Mouse (Mus musculus) erythroblast, adult 5-6 weeks (primary cell): ENCODE results near the gene Glul. TPM values are rescaled to one million over a fixed set of nuclear protein-coding genes. Genes with fewer than 3 reads are reported as not detected.
"Not testable (repeated sequence)": the region's sequence is repeated elsewhere in the genome, so short reads cannot be mapped to it uniquely, and the experiment has no call there.

Experiments
- ATAC-seq: replicated peaks from 2 replicates; pipeline ENCODE4 v1.8.0; 2016; ENCODE audit warnings: moderate number of reproducible peaks, mild to moderate bottlenecking, moderate TSS enrichment, inconsistent platforms; ENCODE audit not compliant: poor library complexity, low FRiP score, severe bottlenecking
- total RNA-seq, 2 experiments: library from RNA; stranded (forward) in 1 of 2; stranded (reverse) in 1 of 2; fragments of 150-400 nt in 1 of 2; fragments of 200-764, 138-1000 nt in 1 of 2; gene quantifications; 2 replicates each; pipeline versions ENCODE4 v1.2.3 to v1.2.4; 2015 to 2017; ENCODE audit warnings: low replicate concordance in 2 of 2

Glul gene
- total RNA-seq (2015; ENCODE audit: low replicate concordance) (121 and 129 TPM in 2 replicates), total RNA-seq (2017; ENCODE audit: low replicate concordance) (206 and 340 TPM in 2 replicates)

DNA sequence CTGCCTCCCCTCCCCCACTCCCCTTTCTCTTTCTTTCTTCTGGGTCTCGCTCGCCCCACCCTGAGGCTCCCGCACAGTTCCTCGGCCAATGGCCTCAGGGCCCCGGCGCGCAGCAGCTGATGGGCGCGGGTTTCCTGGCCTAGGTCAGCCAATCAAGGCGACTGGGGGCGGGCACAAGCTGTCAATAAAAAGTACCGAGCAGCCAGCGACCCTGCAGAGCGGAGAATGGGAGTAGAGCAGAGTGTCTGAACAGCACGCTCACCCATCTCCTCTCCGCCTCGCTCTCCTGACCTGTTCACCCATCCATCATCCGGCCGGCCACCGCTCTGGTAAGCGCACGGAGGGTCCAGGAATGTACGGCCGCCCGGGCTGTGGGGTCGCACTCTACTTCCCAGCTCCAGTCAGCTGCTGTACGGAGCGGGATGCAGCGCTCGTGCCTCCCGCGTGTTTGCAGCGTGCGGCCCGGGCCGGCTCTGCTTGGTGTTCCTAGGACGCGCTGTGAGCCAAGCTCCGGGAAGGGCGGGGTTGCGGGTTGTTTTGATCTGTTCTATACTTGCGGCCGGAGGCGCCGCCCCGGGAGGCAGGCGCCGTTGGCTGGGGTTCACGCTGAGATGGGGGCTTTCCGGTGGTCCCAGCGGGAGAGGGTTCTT, at the start of gene Glul, which contains the start of gene Teddm2:
Gene Glul, plus strand, starts transcription at position 214 of the 650 bp plus-strand sequence.
Gene Teddm2, minus strand, starts transcription at position 498 of the 650 bp plus-strand sequence.
- ATAC-seq: peak; percentile 87

DNA sequence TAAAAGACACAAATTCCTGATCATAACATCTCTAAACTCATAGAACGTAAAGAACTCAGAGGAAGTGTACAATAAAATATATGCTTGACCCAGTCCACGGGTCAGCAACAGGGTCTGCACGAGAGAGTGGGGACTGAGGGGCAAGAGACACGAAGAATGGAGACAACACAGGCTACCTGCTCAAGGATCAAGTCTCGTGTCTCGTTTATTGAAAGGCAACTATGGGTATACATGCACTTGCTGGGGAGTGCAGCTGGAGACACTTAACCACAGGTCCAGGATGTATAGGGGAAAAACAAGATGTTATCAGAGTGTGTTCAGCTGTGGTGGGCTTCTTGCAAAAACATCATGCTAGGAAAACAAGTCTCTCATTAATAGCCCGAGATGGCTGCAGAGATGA, 47.0 kb upstream of the Glul start:
- not testable (repeated sequence) for ATAC-seq

- ATAC-seq: no peak
Measured at GRCm38 (mm10) chr1:153855946-153856345, 43.8 kb upstream of the Glul start.

DNA sequence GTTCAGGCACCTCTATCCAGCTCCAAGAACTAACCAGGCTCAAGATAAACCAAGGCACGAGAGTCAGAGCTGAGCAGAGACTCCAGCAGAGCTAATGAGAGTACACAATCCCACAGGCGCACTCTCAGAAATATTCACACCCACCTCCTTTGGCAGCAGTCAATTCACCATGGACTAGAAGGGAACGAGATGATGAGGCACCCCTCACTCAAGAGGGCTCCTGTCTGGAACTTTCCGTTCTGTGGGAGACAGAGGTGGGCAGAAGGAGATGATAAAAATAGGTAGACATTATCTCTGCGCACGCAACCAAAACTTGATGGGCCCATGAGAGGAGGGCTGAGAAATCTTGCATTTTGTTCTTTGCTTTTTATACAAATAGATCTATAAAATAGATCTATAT, 25.7 kb upstream of the Glul start, which contains the start of gene Teddm1b:
Gene Teddm1b, plus strand, starts transcription at position 301 of the 400 bp plus-strand sequence.
- no peak for ATAC-seq

DNA sequence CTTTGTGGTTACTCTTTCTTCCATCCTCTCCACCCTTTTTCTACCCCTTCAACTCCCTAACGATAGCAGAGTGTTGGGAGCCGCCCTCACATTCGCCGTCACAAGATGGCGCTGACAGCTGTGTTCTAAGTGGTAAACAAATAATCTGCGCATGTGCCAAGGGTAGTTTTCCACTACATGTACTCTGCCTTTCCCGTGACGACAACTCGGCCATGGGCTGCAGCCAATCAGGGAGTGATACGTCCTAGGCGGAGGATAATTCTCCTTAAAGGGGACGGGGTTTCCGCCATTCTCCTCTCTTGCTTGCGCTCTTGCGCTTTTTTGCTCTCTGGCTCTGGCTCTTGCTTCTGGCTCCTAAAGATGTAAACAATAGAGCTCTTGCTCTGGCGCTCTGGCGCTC, 19.4 kb upstream of the Glul start:
- ATAC-seq: not testable (repeated sequence)

- no peak for ATAC-seq
Measured at GRCm38 (mm10) chr1:153886024-153886633, 13.6 kb upstream of the Glul start.

DNA sequence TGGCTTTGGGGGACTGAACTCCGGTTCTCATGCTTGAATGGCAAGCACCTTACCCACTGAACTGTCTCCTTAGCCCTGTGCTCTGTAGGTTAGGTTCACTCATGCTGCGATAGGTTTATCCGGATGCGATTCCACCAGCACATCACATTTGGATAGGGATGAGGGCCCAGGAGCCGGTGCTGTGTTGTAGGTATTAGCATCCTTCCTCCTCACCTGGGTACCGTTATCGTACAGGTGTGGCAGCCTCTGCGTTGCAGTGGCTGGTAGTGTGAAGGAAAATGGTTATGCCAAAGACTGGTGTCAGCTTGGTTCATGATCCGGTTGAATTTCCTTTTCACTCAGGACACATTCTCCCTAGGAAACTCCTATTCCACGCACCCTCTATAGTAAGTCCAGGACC, 9.6 kb upstream of the Glul start:
- no peak for ATAC-seq

- ATAC-seq: no peak
Measured at GRCm38 (mm10) chr1:153891442-153891841, 8.3 kb upstream of the Glul start, which contains the start of gene Teddm1a. Gene Teddm1a (plus strand): TSS chr1:153891742.

DNA sequence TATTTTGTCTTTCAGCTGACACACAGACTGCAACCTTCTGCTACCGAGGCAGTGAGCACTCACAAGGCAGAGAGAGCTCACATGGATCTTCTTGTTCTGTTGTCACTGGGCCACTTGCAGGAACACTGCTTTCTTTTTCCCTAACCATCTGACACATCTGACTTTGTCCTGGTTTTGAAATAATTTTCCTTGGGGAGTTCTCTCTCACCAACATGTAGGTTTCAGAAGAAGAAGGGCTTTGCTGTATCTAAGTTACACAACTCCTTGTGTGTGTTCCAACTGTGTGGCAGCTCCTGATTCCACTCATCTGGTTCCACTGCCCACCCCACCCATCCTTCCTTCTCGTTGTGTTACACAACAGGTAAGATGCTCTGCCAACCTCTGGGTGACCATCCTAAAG, 6.0 kb upstream of the Glul start:
- ATAC-seq: no peak

DNA sequence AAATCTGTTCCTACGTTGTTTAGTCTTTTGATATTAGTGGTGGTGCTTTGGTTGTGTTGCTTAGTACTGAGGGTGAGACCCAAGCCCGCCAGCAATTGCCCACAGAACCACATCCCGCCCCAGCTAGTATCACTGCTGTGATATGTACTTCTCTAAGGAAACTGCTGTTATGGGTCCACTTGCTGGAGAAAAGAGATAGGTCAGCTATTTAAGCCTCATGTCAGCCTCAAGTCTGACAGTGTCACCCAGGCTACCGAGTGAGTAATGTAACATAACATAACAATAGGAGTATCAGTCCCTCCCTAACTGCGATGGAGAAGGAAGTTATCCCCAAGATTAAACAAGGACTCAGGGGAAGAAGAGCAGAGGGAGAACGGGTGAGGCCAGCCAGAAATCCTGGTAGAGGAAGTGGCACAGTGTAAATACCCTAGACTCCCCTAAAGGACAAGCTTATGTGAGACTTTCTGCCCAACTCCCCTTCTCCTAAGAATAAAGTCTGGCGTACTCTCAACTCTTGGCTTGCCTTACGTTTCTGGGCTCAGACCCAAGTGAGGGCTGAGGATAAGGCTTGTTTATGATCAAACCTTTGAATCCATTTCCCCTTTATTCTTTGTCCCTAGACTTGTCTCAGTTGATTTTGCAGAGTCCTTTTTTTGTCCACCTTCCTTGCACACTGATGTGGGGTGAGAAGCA, 5.4 kb upstream of the Glul start:
- ATAC-seq: no peak

- ATAC-seq: peak; percentile 52
Measured at GRCm38 (mm10) chr1:153894979-153895378, 4.8 kb upstream of the Glul start.

DNA sequence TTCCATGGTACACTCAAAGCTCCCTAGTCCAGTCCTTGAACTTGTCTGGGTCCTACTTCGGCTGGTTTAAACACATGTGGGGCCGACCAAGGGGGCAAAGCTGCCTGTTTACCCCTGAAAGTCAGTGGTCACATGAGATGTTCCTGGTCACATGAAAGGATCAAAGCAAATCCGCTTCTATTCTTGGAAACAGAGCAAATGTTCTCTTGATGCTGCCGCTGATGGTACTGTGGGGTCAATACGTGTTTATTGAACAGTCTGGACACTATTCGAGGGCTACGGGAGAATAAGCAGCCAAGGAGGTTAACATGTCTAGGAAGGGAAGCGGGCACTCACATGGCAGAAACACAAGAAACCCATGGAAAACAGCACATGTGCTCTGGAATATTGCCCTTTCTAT, 2.5 kb upstream of the Glul start:
- ATAC-seq: no peak

DNA sequence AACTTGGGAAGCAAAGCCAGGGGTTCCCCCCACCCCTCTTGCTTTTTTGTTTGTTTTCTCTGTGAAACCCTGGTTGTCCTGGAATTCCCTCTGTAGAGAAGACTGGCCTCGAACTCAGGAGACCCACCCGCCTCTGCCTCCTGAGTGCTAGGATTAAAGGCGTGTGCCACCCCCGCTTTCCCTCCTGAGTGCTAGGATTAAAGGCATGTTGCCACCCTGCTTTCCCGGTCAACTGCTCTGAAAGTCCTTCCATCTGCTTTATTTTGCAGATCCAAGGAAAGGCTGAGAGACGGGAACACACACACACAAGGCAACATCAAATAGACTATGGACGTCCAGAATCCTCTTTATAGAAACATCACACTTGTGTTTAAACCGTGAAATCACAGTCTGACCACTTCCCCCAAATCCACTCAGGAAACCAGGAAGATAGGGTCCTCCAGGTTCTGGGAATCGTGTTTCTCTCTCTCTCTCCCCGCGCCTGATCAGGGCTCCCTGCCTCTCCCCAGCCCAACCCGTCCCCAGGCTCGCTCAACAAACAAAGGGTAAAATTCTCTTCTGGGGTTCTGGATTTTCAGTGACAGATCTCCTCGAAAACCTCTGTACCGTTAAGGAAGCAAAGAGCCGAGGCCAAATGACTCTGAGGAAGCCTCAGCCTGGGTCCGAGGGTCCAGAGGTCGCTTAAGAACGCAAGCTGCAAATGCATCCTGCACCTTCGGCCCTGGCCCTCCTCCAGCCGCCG, 584 bp upstream of the Glul start:
- ATAC-seq: no peak

DNA sequence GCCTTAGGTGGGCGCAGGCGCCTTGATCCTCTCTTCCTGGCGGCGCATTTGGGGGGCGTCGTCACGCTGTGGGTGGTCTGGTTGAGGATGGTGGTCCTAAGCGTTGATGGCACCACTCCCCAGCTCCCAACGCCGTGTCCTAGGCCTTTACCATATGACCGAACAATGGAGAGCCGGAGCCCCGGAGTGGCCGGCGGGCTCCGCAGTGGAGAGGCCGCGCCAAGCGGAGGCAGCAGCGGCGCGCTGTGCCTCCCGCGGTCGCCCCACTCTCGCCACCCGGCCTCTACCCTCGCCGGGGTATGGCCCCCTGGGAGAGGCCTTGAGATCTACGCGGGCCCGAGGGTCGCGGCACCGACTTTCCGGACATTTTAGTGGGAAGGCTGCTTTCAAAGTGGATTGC, 637 bp downstream of the Glul start:
- ATAC-seq: peak; percentile 5; the same call in 1 of the 2 replicates

GRCm38 (mm10) chr1:153900860-153901730, 1.4 kb downstream of the Glul start:
- peak; percentile 31 for ATAC-seq

- no peak for ATAC-seq
Measured at GRCm38 (mm10) chr1:153903006-153903405, 3.3 kb downstream of the Glul start.

- ATAC-seq: no peak
Measured at GRCm38 (mm10) chr1:153904236-153904635, 4.5 kb downstream of the Glul start.

- ATAC-seq: no peak
Measured at GRCm38 (mm10) chr1:153905884-153906283, 6.1 kb downstream of the Glul start.

- ATAC-seq: no peak
Measured at GRCm38 (mm10) chr1:153908208-153908607, 8.5 kb downstream of the Glul start.
